Mouse (Mus musculus) CD4-positive, CD25-positive, alpha-beta regulatory T cell, adult 2 months (primary cell): Measurements from ENCODE around the gene Pdgfc.
"Not testable (repeated sequence)": the region's sequence is repeated elsewhere in the genome, so short reads cannot be mapped to it uniquely, and the experiment has no call there.

Source experiments
- DNase-seq: peaks from one replicate; pipeline ENCODE4 v3.0.0-alpha.2; 2012; ENCODE audit warnings: low read depth, low spot score

The Pdgfc gene

DNA sequence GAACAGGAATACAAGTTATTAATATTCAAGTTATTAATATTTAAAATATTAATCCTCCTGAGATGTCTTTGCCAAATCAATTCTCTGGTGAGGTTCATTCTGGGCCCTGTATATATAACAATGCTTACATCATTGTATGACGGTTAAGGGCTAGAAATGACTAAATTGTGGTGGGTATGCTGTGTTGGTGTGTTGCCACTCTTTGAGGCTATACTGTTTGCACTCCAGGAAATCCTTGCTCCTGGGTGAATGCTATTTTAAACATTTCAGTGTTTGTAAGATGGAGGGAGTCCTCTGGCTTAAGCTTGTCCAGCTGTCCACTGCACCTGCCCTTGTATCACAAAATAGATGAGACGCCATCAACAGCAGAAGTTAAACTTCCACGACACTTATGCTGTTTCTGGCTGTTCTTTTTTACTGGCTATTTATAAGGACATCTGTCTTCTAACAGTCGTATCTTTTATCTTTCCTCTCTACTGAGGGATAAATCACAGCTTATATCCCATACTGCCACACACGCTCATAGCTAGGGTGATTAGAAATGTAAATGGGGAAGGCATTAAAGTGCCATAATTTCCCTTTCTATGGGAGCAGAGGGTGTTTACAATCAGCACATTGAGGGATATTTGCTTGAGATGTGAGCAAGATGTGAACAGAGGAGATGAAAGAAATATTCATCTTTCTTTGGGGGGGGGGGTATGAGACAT is 9.3 kb downstream of the Pdgfc start:
- no peak for DNase-seq

- no peak for DNase-seq
Measured at GRCm38 (mm10) chr3:81046652-81047607, 10.7 kb downstream of the Pdgfc start.

DNA sequence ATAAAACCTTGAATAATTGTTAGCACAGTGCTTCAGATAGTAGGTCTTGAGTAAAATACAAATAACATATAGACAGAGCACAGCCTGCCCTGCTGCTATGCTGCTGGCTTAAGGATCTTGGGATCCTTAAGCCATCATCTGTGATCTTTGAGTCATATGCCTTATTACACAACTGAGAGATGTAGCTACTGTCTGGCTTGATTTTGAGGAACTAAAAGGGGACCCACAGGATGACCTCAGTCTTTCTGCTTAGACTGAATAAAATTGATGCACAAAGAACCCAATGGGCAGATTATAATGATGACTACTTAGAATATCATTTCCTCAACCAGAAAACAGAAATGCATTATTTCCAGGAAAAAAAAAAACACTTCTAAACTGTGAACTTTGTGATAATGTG is 15.3 kb downstream of the Pdgfc start:
- no peak for DNase-seq

DNA sequence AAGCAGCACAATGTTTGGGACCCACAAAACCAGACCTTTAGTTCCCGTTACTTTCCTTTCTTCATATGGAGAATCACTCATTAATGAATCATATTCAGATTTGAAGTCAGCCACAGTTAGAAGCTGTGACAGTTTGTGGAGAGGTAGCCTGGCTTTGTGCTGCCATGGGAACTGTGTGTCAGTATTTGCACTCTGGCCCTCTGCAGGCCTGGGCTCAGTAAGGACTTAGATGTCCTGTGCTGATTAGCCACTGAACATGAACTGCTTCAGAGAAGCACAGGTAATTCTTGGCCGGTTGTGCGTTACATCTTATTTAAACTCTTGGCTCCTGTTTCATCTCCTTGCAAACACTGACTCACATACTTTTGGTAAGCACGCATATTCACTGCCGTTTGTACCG is 16.2 kb downstream of the Pdgfc start:
- no peak for DNase-seq

GRCm38 (mm10) chr3:81054074-81054473 is 17.9 kb downstream of the Pdgfc start:
- DNase-seq = no peak

- no peak for DNase-seq
Measured at GRCm38 (mm10) chr3:81057719-81058118, 21.5 kb downstream of the Pdgfc start.

- DNase-seq = no peak
Measured at GRCm38 (mm10) chr3:81058527-81059031, 22.4 kb downstream of the Pdgfc start.

- DNase-seq = no peak
Measured at GRCm38 (mm10) chr3:81068550-81068949, 32.3 kb downstream of the Pdgfc start.

DNA sequence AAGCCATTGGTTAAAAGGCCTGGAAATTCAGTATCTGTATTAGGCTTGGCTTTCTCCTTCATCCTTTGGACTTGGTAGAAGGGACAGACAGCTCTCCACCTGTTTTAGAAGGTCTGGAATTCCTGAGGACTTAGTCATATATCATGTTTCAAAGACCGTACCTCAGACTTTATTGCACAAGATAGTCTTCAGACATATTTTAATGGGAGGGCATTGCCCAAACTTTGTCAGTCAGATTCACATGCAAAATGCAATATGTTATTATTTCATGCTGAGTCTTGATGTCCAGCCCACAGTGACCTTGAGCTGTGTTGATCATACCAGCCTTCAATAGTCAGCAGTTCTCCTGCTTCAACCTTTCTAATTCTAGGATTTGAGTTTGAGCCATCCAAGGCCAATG is 64.9 kb downstream of the Pdgfc start:
- DNase-seq = no peak

GRCm38 (mm10) chr3:81102158-81102876 is 66.1 kb downstream of the Pdgfc start:
- peak; percentile 1 for DNase-seq

DNA sequence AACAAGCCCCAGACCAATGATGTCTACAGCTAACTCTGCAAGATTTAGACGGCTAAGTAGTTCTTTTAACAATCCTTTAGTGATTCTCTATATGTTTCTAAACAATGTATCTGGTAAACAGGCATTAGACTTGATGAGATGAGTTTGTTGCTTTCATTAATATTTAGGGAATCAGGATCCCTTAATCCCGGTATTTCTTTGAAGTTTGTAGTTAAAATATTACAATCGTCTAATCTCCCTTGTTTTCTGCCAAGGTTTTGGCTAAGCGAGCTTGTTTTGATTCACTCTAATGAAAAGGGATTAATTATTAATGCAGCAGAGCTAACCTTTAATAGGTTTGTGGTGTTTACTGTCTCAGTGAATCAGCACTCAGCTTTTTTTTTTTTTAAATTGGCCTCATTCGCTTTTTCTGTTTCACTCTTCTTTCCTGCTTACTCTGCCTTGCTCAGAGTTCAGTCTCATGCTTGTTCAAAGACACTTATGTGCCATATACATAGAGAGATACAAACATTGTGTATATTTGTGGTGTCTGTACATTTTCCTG is 66.7 kb downstream of the Pdgfc start:
- no peak for DNase-seq

- DNase-seq = no peak
Measured at GRCm38 (mm10) chr3:81107515-81107914, 71.3 kb downstream of the Pdgfc start.

DNA sequence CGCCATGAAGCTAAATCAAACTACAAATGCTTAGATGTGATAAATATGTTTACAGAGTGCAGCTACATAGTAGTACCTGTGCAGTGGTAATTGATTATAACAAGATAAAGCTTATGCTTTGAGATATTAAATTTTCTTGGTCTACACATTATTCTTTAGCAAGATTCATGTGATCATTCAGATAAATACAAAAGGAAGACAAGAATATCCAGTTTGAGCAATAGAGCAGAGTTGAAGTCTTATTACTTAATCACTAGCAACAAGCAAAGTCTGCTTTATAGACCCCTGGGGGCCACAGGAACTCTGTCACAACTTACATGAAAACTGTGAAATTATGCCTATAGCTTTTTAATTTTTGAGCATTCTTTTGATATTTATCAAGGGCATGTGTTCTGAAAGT is 74.8 kb downstream of the Pdgfc start:
- DNase-seq = no peak

DNA sequence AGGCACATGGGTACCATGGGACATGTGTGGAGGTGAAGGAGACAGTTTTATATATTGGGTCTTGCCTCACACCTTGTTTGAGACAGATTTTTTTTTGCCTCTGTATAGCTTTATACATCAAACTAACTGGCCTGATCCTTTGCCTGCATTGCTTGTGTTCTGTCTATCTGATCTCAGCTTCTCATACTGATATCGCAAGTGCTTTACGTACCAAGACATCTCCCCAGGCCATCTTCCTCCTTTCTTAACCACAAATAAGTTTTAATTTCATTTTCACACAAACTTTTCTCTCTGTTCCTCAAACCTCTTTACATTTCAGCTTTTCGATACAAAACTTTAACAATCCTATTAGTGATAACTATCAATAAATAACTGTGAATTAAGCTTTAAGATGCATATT is 76.7 kb downstream of the Pdgfc start:
- DNase-seq = no peak

DNA sequence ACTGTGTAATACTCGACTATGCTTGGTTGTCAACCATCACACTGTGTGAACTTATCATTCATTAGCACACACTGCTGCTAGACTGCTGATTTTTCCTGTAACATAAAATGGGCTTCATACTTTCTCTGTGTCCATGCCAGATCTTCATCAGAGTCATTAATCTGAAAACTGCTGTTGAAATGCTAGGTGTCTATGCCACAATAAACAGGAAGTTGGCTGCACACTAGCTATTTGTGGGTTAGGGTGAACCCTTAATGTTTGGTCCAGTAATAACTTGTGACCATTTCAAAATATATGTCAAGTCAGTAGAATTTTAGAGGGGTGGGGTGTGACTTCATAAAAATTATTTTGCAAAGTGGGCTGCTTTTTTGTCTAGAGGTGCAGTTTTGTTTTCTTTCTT is 84.4 kb downstream of the Pdgfc start:
- no peak for DNase-seq

- DNase-seq = no peak
Measured at GRCm38 (mm10) chr3:81121731-81122130, 85.5 kb downstream of the Pdgfc start.

GRCm38 (mm10) chr3:81123461-81123860 is 87.2 kb downstream of the Pdgfc start:
- no peak for DNase-seq

GRCm38 (mm10) chr3:81127013-81127412 is 90.8 kb downstream of the Pdgfc start:
- no peak for DNase-seq

GRCm38 (mm10) chr3:81136985-81137384 is 100.8 kb downstream of the Pdgfc start:
- DNase-seq = no peak

- DNase-seq = not testable (repeated sequence)
Measured at GRCm38 (mm10) chr3:81138030-81138429, 101.8 kb downstream of the Pdgfc start.

- DNase-seq = no peak
Measured at GRCm38 (mm10) chr3:81143730-81144129, 107.5 kb downstream of the Pdgfc start.

DNA sequence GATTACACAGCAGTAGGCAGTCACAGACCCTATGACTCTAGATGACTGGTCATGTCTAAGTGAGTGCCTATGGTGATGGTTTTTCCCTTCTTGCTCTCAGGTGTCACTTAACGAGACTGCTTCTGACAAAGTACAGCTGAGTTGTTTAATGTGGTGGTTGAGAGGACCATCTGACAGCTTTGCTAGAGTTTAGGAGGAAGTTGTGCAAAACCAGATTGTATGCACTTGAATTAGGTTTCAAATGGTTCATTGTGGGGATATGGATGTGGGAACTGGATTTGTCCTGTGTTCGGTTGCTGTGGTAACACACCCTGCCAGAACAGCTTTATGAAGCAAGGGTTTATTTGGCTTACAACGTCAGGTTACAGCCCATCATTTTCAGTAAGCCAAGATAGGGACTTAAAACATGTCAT is 112.9 kb downstream of the Pdgfc start:
- no peak for DNase-seq
